Mouse (Mus musculus): Measurements from ENCODE around the gene Mfge8.

GRCm38 (mm10) chr7:79167006-79167562, 18.2 kb upstream of the Mfge8 start:
- no peak for TF ChIP-seq CTCF (conservative IDR thresholded peaks at IDR 0.05; ENCODE audit: low read length)
- TF ChIP-seq NANOG (IDR thresholded peaks at IDR 0.05; ENCODE audit: borderline replicate concordance, low read length): no peak
